Mouse (Mus musculus): ENCODE data around the gene Gucy2d. TPM values are rescaled to one million over a fixed set of nuclear protein-coding genes. Genes with fewer than 3 reads are reported as not detected.
A peak's percentile ranks its signal among the peaks of the same experiment; 100 is the strongest.

Gucy2d gene
- polyA plus RNA-seq, 2 experiments: not detected

DNA sequence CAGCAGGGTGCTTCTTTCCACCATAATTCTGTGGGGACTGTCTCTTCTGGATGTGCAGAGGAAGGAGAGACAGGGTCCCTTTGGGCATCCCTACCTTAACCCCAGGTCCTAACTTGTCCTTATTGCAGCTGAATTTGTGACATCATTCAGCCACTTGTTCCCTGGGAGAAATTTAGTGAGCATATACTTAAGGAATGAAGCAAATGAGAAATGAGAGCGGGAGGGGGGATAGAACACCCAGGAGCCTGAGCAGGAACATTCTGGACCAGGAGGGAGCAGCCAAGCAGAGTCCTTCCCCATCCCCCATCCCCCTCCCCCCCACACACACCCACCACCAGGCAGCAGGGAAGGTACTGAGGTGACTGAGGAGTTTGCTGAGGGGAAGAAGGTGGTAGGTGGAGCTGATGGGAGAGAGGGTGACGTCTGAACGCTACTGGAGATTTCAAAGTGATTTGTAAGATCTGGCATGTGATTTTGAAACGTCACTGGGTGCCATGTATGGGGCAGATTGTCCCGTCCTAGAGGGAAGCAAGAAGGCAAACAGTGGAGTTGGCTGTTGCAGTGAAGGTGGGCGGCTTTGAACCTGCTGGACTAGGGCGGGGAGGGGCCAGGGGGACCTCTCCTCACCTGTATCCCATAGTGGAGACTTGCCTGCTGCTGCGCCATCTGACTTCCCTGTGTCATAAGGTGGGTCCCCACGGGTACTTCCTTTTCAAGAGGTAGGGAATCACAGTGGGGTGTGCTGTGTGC is 51.4 kb downstream of the Gucy2d start:
- TF ChIP-seq POLR2A (IDR thresholded peaks at IDR 0.05; ENCODE audit: borderline replicate concordance, extremely low read depth, insufficient read depth, insufficient read length): no peak
- no peak for ATAC-seq (ENCODE audit: low FRiP score, low read depth)

GRCm38 (mm10) chr7:98492331-98492730 is 52.1 kb downstream of the Gucy2d start:
- H3K9ac ChIP-seq (ENCODE audit: low read depth, low read length, severe bottlenecking): no peak overlapping the region
- no peak overlapping the region; the same call in 1 of the 2 replicates for H3K4me3 ChIP-seq (replicated peaks; ENCODE audit: low read length)
- no peaks in the 10 kb centered on the region for H3K9me3 ChIP-seq (ENCODE audit: control insufficient read depth, low read length)
- no peak for TF ChIP-seq POLR2A (IDR thresholded peaks at IDR 0.05; ENCODE audit: borderline replicate concordance, extremely low read depth, insufficient read depth, insufficient read length)
- DNase-seq (ENCODE audit: low spot score): no peak
- H3K27me3 ChIP-seq (ENCODE audit: control insufficient read depth, insufficient read depth, low read length): no peaks in the 10 kb centered on the region
- no peak overlapping the region; the same call in 1 of the 2 replicates for H3K4me2 ChIP-seq (replicated peaks; ENCODE audit: low read depth, low read length, severe bottlenecking)
- no peaks in the 10 kb centered on the region for H3K36me3 ChIP-seq (ENCODE audit: control insufficient read depth, insufficient read depth, low read length)
- peaks cover 8% of the 10 kb centered on the region; the same call in 1 of the 2 replicates for H3K4me1 ChIP-seq (ENCODE audit: control insufficient read depth, insufficient read depth, low read length)
- no peak overlapping the region for H3K27ac ChIP-seq (replicated peaks; ENCODE audit: low read depth, low read length)
- WGBS: 79% methylated on average over 5 of the region's 5 CpGs
- no peak for ATAC-seq (ENCODE audit: low FRiP score, low read depth)

More for the DNA sequence above, 51.4 kb downstream of the Gucy2d start:
- WGBS: 61% methylated on average over 9 of the region's 9 CpGs
- H3K9me3 ChIP-seq (ENCODE audit: control insufficient read depth, low read length): no peaks in the 10 kb centered on the region
- H3K4me3 ChIP-seq (replicated peaks; ENCODE audit: low read length): peak overlapping the region; percentile 14; the same call in 1 of the 2 replicates
- no peak overlapping the region for H3K27ac ChIP-seq (replicated peaks; ENCODE audit: low read depth, low read length)
- DNase-seq (ENCODE audit: low spot score): no peak
- 0 out of 2 replicates have a peak overlapping the region, but pooled peaks have one; percentile 14 for H3K4me2 ChIP-seq (replicated peaks; ENCODE audit: low read depth, low read length, severe bottlenecking)
- no peaks in the 10 kb centered on the region for H3K27me3 ChIP-seq (ENCODE audit: control insufficient read depth, insufficient read depth, low read length)
- H3K9ac ChIP-seq (ENCODE audit: low read depth, low read length, severe bottlenecking): no peak overlapping the region
- H3K36me3 ChIP-seq (ENCODE audit: control insufficient read depth, insufficient read depth, low read length): no peaks in the 10 kb centered on the region
- H3K4me1 ChIP-seq (ENCODE audit: control insufficient read depth, insufficient read depth, low read length): peaks cover 8% of the 10 kb centered on the region; the same call in 1 of the 2 replicates

GRCm38 (mm10) chr7:98493307-98493706 is 53.1 kb downstream of the Gucy2d start:
- TF ChIP-seq POLR2A (IDR thresholded peaks at IDR 0.05; ENCODE audit: borderline replicate concordance, extremely low read depth, insufficient read depth, insufficient read length): no peak
- H3K27ac ChIP-seq (replicated peaks; ENCODE audit: low read depth, low read length): no peak overlapping the region
- ATAC-seq (ENCODE audit: low FRiP score, low read depth) (no peak), DNase-seq (ENCODE audit: low spot score) (no peak)
- WGBS: 59% methylated on average over 2 of the region's 2 CpGs
- H3K27me3 ChIP-seq (ENCODE audit: control insufficient read depth, insufficient read depth, low read length): no peaks in the 10 kb centered on the region
- no peak overlapping the region for H3K4me2 ChIP-seq (replicated peaks; ENCODE audit: low read depth, low read length, severe bottlenecking)
- H3K9ac ChIP-seq (ENCODE audit: low read depth, low read length, severe bottlenecking): no peak overlapping the region
- H3K4me3 ChIP-seq (replicated peaks; ENCODE audit: low read length): no peak overlapping the region
- no peaks in the 10 kb centered on the region for H3K9me3 ChIP-seq (ENCODE audit: control insufficient read depth, low read length)
- H3K4me1 ChIP-seq (ENCODE audit: control insufficient read depth, insufficient read depth, low read length): peaks cover 8% of the 10 kb centered on the region; the same call in 1 of the 2 replicates
- no peaks in the 10 kb centered on the region for H3K36me3 ChIP-seq (ENCODE audit: control insufficient read depth, insufficient read depth, low read length)

GRCm38 (mm10) chr7:98493901-98494480 is 53.8 kb downstream of the Gucy2d start:
- Histone ChIP-seq H3K27me3 (ENCODE audit: control insufficient read depth, insufficient read depth, low read length) (no peaks in the 10 kb centered on the region), H3K27ac (replicated peaks; ENCODE audit: low read depth, low read length) (no peak overlapping the region), H3K4me2 (replicated peaks; ENCODE audit: low read depth, low read length, severe bottlenecking) (no peak overlapping the region), H3K9me3 (ENCODE audit: control insufficient read depth, low read length) (no peaks in the 10 kb centered on the region), H3K4me1 (ENCODE audit: control insufficient read depth, insufficient read depth, low read length) (peaks cover 7% of the 10 kb centered on the region; the same call in 1 of the 2 replicates), H3K9ac (ENCODE audit: low read depth, low read length, severe bottlenecking) (no peak overlapping the region), H3K36me3 (ENCODE audit: control insufficient read depth, insufficient read depth, low read length) (no peaks in the 10 kb centered on the region), H3K4me3 (replicated peaks; ENCODE audit: low read length) (no peak overlapping the region)
- 66% methylated on average over 18 of the region's 18 CpGs for WGBS
- DNase-seq (ENCODE audit: low spot score) (no peak), ATAC-seq (ENCODE audit: low FRiP score, low read depth) (no peak)
- no peak for TF ChIP-seq POLR2A (IDR thresholded peaks at IDR 0.05; ENCODE audit: borderline replicate concordance, extremely low read depth, insufficient read depth, insufficient read length)

- no peak for TF ChIP-seq POLR2A (IDR thresholded peaks at IDR 0.05; ENCODE audit: borderline replicate concordance, extremely low read depth, insufficient read depth, insufficient read length)
- Histone ChIP-seq H3K9me3 (ENCODE audit: control insufficient read depth, low read length) (no peaks in the 10 kb centered on the region), H3K36me3 (ENCODE audit: control insufficient read depth, insufficient read depth, low read length) (no peaks in the 10 kb centered on the region), H3K4me3 (replicated peaks; ENCODE audit: low read length) (no peak overlapping the region), H3K4me1 (ENCODE audit: control insufficient read depth, insufficient read depth, low read length) (peaks cover 13% of the 10 kb centered on the region), H3K4me2 (replicated peaks; ENCODE audit: low read depth, low read length, severe bottlenecking) (no peak overlapping the region), H3K27me3 (ENCODE audit: control insufficient read depth, insufficient read depth, low read length) (no peaks in the 10 kb centered on the region), H3K9ac (ENCODE audit: low read depth, low read length, severe bottlenecking) (no peak overlapping the region), H3K27ac (replicated peaks; ENCODE audit: low read depth, low read length) (no peak overlapping the region)
- 80% methylated on average over 1 of the region's 1 CpGs for WGBS
- no peak for DNase-seq (ENCODE audit: low spot score)
- no peak for ATAC-seq (ENCODE audit: low FRiP score, low read depth)
These were observed 55.4 kb downstream of the Gucy2d start for GRCm38 (mm10) chr7:98495591-98495990.
